Mouse (Mus musculus): ENCODE measurements around the gene Sfxn2. TPM values are rescaled to one million over a fixed set of nuclear protein-coding genes. Genes with fewer than 3 reads are reported as not detected.

Gene Sfxn2
- polyA plus RNA-seq, 1 experiment from 2014 or later: 15.0 TPM

DNA sequence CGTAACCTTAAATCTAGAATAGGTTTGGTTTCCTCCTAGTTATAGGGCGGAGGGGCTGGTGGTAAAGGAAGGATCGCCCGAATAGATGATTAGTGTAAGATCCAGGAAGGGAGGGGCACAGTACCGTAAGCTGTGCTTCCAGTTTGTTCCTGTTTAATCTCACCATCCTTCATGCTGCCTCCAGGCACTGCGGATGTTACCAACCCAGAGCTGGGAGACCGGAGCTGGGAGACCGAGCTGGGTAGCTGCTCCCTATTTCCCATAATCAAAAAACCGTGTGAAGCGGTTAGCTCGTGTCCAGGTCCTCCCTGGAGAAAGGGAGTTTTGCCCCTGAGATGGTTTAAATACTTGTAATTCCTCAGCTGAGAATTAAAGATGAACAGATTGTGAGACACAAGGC lies 43.2 kb downstream of the Sfxn2 start:
- Histone ChIP-seq H3K36me3 (peaks cover 18% of the 10 kb centered on the region; the same call in 1 of the 2 replicates), H3K4me1 (peaks cover 35% of the 10 kb centered on the region), H3K9me3 (replicated peaks) (no peaks in the 10 kb centered on the region), H3K4me2 (replicated peaks) (no peak overlapping the region), H3K27ac (no peak overlapping the region), H3K4me3 (no peak overlapping the region), H3K27me3 (no peaks in the 10 kb centered on the region), H3K9ac (no peak overlapping the region)
- ATAC-seq (ENCODE audit: low FRiP score): no peak
- WGBS: 92% methylated on average over 11 of the region's 11 CpGs

DNA sequence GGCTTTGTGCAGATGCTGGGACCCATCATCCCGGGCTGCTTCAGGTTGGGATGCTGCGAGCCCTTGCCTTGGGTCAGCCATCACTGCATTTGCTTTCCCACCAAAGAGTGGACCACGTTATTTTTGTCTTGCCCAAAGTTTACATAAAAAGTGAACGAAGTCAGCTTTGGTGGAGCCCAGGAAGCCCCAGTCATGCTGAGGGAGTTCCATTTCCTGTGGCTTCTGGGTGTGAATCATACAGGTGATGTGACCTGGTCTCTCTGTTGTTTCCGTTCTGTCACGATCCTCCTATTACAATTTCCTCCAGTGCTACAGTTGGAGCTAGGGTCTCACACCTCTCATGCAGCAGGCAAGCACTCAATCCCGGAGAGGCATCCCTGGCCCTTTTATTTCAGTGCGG lies 44.2 kb downstream of the Sfxn2 start:
- no peak overlapping the region for H3K27ac ChIP-seq
- no peaks in the 10 kb centered on the region for H3K27me3 ChIP-seq
- peaks cover 18% of the 10 kb centered on the region; the same call in 1 of the 2 replicates for H3K36me3 ChIP-seq
- WGBS: 91% methylated on average over 8 of the region's 8 CpGs
- H3K4me3 ChIP-seq: no peak overlapping the region
- ATAC-seq (ENCODE audit: low FRiP score): no peak
- H3K4me1 ChIP-seq: peaks cover 45% of the 10 kb centered on the region
- H3K4me2 ChIP-seq (replicated peaks): no peak overlapping the region
- no peak overlapping the region for H3K9ac ChIP-seq
- H3K9me3 ChIP-seq (replicated peaks): no peaks in the 10 kb centered on the region

DNA sequence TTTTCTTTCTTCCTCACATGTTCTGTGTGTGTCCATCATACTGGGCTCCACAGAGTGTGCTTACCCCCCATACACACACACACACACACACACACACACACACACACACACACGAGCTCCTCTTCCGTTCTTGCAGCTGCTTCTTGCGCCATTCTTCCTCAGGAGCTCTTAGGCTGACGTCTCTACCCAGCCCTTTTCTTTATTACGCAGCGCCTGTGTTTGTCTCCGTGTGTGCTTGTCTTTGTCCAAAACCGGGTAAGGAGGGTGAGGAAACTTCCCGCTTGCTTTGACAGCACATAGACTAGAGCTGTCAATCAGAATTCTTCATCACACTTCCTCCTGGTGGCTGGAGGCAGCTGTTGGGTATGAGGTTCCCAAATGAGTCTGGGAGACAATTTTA lies 45.2 kb downstream of the Sfxn2 start:
- no peak for ATAC-seq (ENCODE audit: low FRiP score)
- Histone ChIP-seq H3K36me3 (peaks cover 15% of the 10 kb centered on the region; the same call in 1 of the 2 replicates), H3K4me2 (replicated peaks) (no peak overlapping the region), H3K9ac (no peak overlapping the region), H3K4me1 (peaks cover 55% of the 10 kb centered on the region), H3K27me3 (no peaks in the 10 kb centered on the region), H3K27ac (peak overlapping the region; percentile 57; the same call in 1 of the 2 replicates), H3K4me3 (no peak overlapping the region), H3K9me3 (replicated peaks) (no peaks in the 10 kb centered on the region)
- WGBS: 55% methylated on average over 9 of the region's 9 CpGs

DNA sequence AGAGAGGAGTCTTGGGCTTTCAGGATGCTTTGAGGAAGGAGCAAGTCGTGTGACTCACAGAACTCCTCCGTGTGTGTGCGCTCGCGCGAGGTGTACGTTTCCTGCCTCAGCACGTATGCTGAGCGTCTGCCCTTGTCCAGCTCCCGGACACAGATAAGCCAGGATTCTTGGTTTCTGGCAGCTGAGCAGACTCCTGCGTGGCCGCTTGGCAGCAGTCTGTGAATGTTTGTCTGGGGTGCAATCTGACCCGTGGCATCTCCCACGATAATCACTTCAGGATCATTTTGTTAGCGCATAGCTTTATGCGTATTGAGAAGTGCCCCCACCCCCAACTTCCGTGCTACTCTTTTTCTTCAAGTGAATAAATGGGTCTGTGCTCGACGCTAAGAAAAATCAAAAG lies 45.8 kb downstream of the Sfxn2 start:
- Histone ChIP-seq H3K36me3 (peaks cover 8% of the 10 kb centered on the region; the same call in 1 of the 2 replicates), H3K4me1 (peaks cover 61% of the 10 kb centered on the region), H3K9me3 (replicated peaks) (no peaks in the 10 kb centered on the region), H3K27me3 (no peaks in the 10 kb centered on the region), H3K27ac (no peak overlapping the region), H3K4me3 (no peak overlapping the region), H3K9ac (no peak overlapping the region), H3K4me2 (replicated peaks) (no peak overlapping the region)
- no peak for ATAC-seq (ENCODE audit: low FRiP score)
- 84% methylated on average over 19 of the region's 19 CpGs for WGBS

DNA sequence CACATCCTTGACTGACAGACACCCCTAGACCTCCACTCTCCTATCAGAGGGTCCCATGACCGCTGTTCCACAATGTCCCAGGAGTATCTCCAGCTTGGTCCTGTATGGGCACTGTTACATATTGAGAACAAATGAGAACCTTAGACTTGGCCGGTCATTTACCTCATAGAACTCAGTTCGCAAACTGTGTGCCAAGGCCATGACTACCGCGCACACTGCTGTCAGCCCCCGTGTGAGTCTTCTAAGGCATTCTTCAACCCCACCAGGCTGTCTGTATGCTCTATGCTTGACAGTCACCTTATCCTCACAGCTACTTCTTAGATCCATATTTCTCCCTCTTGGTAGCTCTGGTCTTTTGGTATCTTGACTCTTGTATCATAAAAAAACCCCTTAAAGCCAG lies 46.4 kb downstream of the Sfxn2 start:
- 97% methylated on average over 6 of the region's 6 CpGs for WGBS
- peak overlapping the region; percentile 24; the same call in 1 of the 2 replicates for H3K27ac ChIP-seq
- peaks cover 66% of the 10 kb centered on the region for H3K4me1 ChIP-seq
- H3K9ac ChIP-seq: no peak overlapping the region
- 0 out of 2 replicates have a peak, but pooled peaks cover 4% of the 10 kb centered on the region for H3K36me3 ChIP-seq
- H3K9me3 ChIP-seq (replicated peaks): no peaks in the 10 kb centered on the region
- no peak overlapping the region for H3K4me3 ChIP-seq
- no peak overlapping the region for H3K4me2 ChIP-seq (replicated peaks)
- no peaks in the 10 kb centered on the region for H3K27me3 ChIP-seq
- no peak for ATAC-seq (ENCODE audit: low FRiP score)

DNA sequence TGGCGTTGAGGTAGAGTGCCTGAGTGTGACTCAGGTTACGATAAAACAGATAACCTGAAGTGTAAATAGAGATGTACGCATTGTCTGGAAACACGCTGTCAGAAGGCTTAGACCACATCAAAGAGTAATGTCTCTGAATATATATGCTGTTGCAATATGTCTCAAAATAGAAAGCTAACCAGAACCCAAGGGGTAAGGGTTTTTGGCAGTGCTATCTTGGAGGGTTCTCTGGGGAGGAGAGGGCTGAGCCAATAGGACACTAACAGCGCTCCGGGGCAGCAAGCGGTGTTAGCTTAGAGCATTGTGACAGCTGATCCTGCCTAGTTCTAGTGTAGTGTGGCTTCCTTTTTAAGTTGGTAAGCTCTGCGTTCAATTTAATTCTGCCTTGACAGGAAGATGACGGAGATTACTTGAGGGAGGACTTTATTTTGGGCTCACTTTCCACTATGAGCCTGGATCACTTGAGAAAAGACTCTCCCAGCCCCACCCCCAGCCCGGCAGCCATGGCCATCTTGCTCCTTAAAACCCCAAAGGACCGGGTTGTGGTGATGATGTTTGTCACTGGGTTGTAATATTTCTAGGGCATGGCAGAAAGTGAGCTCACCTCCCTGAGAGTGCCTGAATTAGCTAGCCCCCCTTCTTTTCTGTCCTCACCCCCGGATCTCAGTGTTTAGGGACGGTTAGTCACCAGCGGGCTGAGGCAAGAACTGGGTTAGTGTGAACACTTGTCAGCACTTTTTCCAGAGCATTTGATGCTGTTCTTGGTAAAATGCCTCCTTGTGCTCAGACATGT lies 47.0 kb downstream of the Sfxn2 start:
- peaks cover 73% of the 10 kb centered on the region for H3K4me1 ChIP-seq

DNA sequence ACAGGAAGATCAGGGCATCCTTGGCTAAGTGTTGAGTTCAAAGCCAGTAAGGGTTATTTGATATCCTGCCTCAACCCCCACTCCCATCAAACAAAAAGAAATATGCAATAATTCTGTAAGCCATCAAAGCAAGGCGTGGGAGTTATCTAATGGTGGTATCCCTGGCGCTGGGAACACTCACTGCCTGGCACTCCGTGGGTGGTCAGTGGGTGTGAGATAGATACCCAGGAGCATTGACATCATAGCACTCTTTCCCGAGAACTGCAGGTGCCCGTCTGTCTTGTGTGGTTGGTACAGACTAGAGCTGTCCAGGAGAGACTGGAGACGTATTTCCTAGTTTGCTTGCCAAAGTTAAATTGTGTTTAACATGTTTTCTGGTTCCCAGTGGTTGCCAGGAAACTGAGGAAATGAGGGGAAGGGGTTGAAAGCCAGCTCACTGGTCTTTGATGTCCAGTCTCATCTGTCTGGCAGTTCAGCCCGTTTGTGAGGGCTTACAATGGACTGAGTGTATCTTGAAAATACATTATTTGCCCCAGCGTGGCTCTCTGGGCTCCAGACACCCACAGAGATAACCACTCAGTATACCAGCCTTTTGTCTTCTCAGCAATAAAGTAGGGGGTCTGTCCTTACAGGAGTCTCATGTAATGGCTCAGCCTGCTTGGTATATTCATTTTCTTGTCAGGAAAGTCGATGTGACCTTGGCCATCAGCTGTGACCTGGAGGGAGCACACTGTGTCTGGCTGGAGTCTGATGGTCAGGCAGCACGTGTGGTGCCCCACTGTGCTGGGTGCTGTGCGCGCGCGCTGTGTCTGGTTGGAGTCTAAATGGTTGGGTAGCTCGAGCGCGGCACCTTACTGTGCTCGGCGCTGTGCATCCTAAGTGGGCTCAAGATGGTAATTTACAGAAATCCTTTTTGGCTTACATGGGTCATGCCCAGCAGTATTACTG lies 48.3 kb downstream of the Sfxn2 start:
- Histone ChIP-seq H3K4me3 (no peak overlapping the region), H3K27me3 (no peaks in the 10 kb centered on the region), H3K4me2 (replicated peaks) (no peak overlapping the region), H3K4me1 (peaks cover 77% of the 10 kb centered on the region), H3K27ac (peak overlapping the region; percentile 58), H3K9ac (no peak overlapping the region), H3K36me3 (peaks cover 6% of the 10 kb centered on the region; the same call in 1 of the 2 replicates), H3K9me3 (replicated peaks) (no peaks in the 10 kb centered on the region)
- no peak for ATAC-seq (ENCODE audit: low FRiP score)
- WGBS: 47% methylated on average over 19 of the region's 19 CpGs

More for the DNA sequence above, 47.0 kb downstream of the Sfxn2 start:
- Histone ChIP-seq H3K27me3 (no peaks in the 10 kb centered on the region), H3K4me3 (no peak overlapping the region), H3K9ac (no peak overlapping the region), H3K4me2 (replicated peaks) (no peak overlapping the region), H3K9me3 (replicated peaks) (no peaks in the 10 kb centered on the region), H3K27ac (peak overlapping the region; percentile 24), H3K36me3 (peaks cover 3% of the 10 kb centered on the region; the same call in 1 of the 2 replicates)
- 77% methylated on average over 14 of the region's 14 CpGs for WGBS
- ATAC-seq (ENCODE audit: low FRiP score): no peak

DNA sequence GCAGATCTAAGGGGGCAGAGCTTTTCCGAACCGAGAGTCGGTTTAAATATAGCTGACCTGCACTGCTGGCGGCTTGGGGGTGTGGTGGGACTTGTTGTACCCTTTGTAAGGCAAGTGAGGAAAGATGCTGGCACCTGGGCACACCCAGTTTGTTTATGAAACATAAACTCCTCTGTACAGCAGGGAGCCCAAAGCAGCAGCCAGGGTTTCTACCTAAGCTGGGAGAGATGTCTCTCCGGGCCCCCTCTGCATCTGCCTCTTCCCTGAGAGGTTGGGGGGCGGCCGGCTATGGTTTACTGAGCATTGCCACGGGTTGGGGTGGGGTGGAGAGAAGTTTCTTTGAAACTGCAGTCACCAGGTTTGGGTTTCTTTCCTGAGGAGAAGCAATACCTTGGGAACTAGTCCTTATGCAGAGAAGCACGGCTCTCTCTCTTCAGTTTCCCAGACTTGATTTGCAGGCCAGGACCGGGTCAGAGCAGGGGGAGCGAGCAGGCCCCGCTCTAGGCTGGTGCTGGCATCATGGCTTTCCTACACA lies 49.6 kb downstream of the Sfxn2 start:
- Histone ChIP-seq H3K4me3 (peak overlapping the region; percentile 18), H3K27ac (peak overlapping the region; percentile 58), H3K36me3 (peaks cover 6% of the 10 kb centered on the region; the same call in 1 of the 2 replicates), H3K27me3 (no peaks in the 10 kb centered on the region), H3K9me3 (replicated peaks) (no peaks in the 10 kb centered on the region), H3K4me1 (peaks cover 77% of the 10 kb centered on the region), H3K9ac (peak overlapping the region; percentile 43; the same call in 1 of the 2 replicates), H3K4me2 (replicated peaks) (peak overlapping the region; percentile 51)
- WGBS: 34% methylated on average over 12 of the region's 12 CpGs
- ATAC-seq (ENCODE audit: low FRiP score): no peak; the same call in 1 of the 2 replicates

DNA sequence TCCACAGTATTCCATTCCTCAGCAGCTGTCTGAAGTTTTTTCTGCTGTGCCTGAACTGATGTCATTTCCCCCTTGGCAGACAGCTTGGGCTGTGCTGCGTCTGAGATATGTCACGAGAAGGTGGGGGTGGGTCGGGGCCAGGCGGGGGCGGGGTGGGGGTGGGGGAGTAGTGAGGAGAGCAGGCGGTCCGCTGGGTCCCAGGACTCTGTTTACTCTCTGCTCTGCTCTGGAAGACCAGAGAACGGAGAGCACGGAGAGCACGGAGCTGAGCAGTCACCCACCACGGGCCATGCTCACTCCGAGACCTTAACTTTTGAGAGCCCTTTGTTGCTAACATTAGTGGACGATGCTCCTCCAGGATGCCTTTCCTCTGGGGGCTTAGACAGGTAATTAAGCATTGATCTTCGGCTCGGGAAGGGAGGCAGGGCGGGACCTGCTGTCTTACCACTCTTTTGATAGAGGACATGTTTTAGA lies 50.1 kb downstream of the Sfxn2 start:
- ATAC-seq (ENCODE audit: low FRiP score): peak; percentile 32
- peak overlapping the region; percentile 51 for H3K4me2 ChIP-seq (replicated peaks)
- peaks cover 73% of the 10 kb centered on the region for H3K4me1 ChIP-seq
- peak overlapping the region; percentile 43 for H3K9ac ChIP-seq
- 3% methylated on average over 16 of the region's 16 CpGs for WGBS
- H3K27me3 ChIP-seq: no peaks in the 10 kb centered on the region
- H3K4me3 ChIP-seq: peak overlapping the region; percentile 18
- H3K9me3 ChIP-seq (replicated peaks): no peaks in the 10 kb centered on the region
- peaks cover 6% of the 10 kb centered on the region; the same call in 1 of the 2 replicates for H3K36me3 ChIP-seq
- H3K27ac ChIP-seq: peak overlapping the region; percentile 58

DNA sequence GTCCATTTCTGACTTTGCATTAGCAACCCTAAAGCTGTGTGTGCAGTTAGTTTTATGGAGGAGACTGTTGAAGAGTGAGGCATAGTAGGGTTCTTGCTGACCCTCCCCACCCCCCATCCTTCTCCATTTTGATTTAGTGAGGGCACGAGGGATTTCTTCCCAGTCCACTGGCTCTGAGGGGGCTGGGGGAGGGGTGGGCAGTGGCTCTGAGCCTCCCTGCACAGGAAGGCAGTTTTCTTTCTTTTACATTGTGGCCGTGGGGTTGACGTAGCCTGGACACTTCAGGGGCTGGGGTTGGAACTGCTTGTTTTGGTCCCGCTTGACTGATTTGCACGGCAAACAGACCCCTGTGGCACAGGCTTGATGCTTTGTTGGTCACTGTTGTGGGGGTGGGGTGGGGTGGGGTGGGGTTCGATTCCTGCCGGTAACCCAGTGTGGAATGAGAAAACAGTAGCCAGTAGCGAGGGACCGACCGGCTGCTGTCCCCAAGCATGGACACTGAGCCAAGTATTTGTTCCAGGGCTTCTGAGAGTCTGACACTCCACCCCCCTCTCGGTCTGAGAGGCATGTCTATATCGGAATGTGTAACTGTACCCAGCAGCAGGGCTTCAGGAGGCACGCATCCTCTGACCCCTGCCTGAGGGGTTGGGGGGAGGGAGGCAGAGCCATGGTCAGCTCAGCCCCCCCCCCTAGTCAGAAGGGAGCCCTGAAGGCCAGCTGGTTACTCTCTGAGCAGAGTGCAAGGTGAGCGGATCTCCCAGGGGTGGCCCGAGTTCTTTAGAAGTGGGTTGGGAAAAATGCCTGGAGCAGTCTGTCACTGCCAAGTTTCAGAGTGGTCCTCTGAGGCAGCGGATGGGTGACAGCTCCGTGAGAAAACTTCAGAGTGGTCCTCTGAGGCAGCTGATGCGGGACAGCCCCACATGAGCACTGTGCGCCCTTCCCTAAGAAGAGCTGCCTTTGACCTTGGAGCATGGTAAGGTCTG lies 50.9 kb downstream of the Sfxn2 start:
- peaks cover 6% of the 10 kb centered on the region; the same call in 1 of the 2 replicates for H3K36me3 ChIP-seq
- no peaks in the 10 kb centered on the region for H3K9me3 ChIP-seq (replicated peaks)
- 19% methylated on average over 19 of the region's 19 CpGs for WGBS
- H3K27ac ChIP-seq: peak overlapping the region; percentile 58
- H3K4me2 ChIP-seq (replicated peaks): peak overlapping the region; percentile 51
- H3K4me1 ChIP-seq: peaks cover 65% of the 10 kb centered on the region
- peak overlapping the region; percentile 18 for H3K4me3 ChIP-seq
- H3K9ac ChIP-seq: peak overlapping the region; percentile 43
- H3K27me3 ChIP-seq: no peaks in the 10 kb centered on the region
- peak; percentile 33; the same call in 1 of the 2 replicates for ATAC-seq (ENCODE audit: low FRiP score)

DNA sequence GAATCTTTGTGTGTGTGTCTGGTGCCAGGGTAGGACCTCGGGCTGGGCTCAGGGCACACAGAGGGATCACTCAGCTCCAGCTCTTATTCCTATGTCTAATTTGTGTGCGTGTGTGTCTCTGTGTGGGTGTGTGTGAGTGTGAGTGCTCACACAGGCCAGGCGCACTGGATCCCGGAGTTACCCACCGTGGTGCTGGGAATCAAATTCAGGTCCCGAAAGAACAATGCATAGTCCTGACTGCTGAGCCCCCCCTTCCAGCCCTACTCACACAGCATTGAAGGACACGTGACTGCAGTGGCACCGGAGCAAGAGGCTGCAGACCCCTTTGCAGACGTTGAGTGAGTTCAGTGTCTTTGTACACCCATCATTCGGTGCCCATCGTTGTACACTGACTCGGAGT lies 51.9 kb downstream of the Sfxn2 start:
- H3K27ac ChIP-seq: 0 out of 2 replicates have a peak overlapping the region, but pooled peaks have one; percentile 58
- no peak for ATAC-seq (ENCODE audit: low FRiP score)
- no peak overlapping the region for H3K9ac ChIP-seq
- H3K4me3 ChIP-seq: no peak overlapping the region
- no peaks in the 10 kb centered on the region for H3K9me3 ChIP-seq (replicated peaks)
- peaks cover 6% of the 10 kb centered on the region; the same call in 1 of the 2 replicates for H3K36me3 ChIP-seq
- H3K27me3 ChIP-seq: no peaks in the 10 kb centered on the region
- peaks cover 59% of the 10 kb centered on the region for H3K4me1 ChIP-seq
- no peak overlapping the region for H3K4me2 ChIP-seq (replicated peaks)
- 91% methylated on average over 12 of the region's 12 CpGs for WGBS
